Mouse (Mus musculus) erythroblast, embryonic 14.5 days (primary cell): ENCODE data around the gene Folr2.

Source experiments
- GATA1 ChIP-seq: IDR thresholded peaks from 2 replicates; pipeline ENCODE4 v1.6.1; 2012; ENCODE audit warnings: low read length, inconsistent platforms, mixed read lengths
- TAL1 ChIP-seq: IDR thresholded peaks from 3 replicates; pipeline ENCODE4 v1.6.1; 2012; ENCODE audit warnings: low read length, inconsistent platforms, mixed read lengths

DNA sequence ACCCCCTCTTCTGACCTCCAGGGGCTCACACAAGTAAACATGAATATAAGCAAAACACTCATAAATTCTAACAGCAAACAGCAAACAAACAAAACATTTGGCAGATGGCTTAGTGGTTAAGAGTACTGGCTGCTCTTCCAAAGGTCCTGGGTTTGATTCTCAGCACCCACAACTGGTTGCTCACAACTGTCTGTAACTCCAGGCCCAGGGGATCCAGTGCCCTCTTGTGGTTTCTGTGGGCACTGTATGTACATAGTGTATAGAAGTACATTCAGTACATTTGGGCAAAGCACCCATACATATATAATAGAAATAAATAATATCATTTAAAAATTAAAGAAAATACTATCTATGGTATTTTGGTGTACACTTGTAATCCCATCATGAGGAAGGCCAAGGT is 45.9 kb upstream of the Folr2 start:
- TF ChIP-seq TAL1 (no peak), GATA1 (no peak)
